Mouse (Mus musculus) cerebellum, adult 9-10 months (tissue): ENCODE measurements around the gene Rrp8.

Experiments
- DNase-seq: peaks from one replicate; pipeline ENCODE4 v3.0.0; 2022

Rrp8 gene

GRCm38 (mm10) chr7:105690875-105691274, 46.3 kb downstream of the Rrp8 start:
- DNase-seq = no peak

- DNase-seq = no peak
Observed at GRCm38 (mm10) chr7:105685541-105686197, 51.5 kb downstream of the Rrp8 start.
